Mouse (Mus musculus): Measurements from ENCODE around the gene Themis2. TPM values are rescaled to one million over a fixed set of nuclear protein-coding genes. Genes with fewer than 3 reads are reported as not detected.
A peak's percentile ranks its signal among the peaks of the same experiment; 100 is the strongest.
"Not testable (repeated sequence)": the region's sequence is repeated elsewhere in the genome, so short reads cannot be mapped to it uniquely, and the experiment has no call there.

Themis2 gene
- polyA plus RNA-seq, 1 experiment, result 0.25 TPM

DNA sequence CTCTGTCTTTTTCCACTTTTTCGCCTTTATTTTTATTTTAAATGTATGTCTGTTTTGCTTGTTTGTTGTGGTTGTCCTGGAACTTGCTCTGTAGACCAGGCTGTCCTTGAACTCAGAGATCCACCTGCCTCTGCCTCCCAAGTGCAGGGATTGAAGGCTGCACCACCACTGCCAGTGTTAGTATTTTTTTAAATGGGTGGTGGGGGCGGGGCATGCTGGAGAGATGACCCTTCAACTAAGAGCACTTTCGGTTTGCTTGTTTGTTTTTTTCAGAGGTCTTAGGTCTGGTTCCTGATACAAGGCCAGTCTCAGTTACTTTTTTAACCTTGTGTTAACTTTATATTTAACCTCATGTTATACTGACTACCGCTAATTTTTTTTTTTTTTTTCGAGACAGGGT, 9.0 kb upstream of the Themis2 start:
- H3K27ac ChIP-seq (ENCODE audit: control insufficient read depth, insufficient read depth, low read depth, low read length), result no peak overlapping the region
- no peaks in the 10 kb centered on the region for H3K27me3 ChIP-seq (ENCODE audit: control insufficient read depth, insufficient read depth, low read length)
- TF ChIP-seq POLR2A (IDR thresholded peaks at IDR 0.05; ENCODE audit: control insufficient read depth, low read depth, low read length), result no peak
- TF ChIP-seq CTCF (IDR thresholded peaks at IDR 0.05; ENCODE audit: control insufficient read depth, insufficient read depth, insufficient replicate concordance, low read depth, low read length), result no peak
- no peak overlapping the region for H3K4me3 ChIP-seq (ENCODE audit: control insufficient read depth, low read depth, low read length)
- H3K36me3 ChIP-seq (ENCODE audit: control insufficient read depth, insufficient read depth, low read length), result no peaks in the 10 kb centered on the region
- peaks cover 2% of the 10 kb centered on the region; the same call in 1 of the 2 replicates for H3K4me1 ChIP-seq (ENCODE audit: control insufficient read depth, insufficient read depth, low read length)

DNA sequence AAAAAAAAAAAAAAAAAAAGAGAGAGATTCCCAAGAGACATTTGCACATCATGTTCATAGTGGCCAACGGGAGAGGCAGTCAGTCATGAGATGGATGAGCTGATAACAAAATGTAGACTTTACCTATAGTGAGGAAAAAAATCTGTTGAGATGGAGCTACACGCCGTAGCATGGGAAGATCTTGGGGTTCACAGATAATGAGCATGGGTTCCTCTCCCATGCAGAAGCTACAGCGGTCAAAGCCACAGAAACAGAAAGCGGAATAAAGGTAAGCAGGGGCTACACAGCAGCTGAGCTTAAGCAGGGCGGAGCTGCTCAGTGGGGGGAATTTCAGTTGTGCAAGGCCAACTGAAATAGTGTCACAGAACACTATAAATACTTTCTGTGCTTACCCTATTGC, 8.1 kb upstream of the Themis2 start:
- Histone ChIP-seq H3K27me3 (ENCODE audit: control insufficient read depth, insufficient read depth, low read length) (no peaks in the 10 kb centered on the region), H3K36me3 (ENCODE audit: control insufficient read depth, insufficient read depth, low read length) (no peaks in the 10 kb centered on the region), H3K4me3 (ENCODE audit: control insufficient read depth, low read depth, low read length) (no peak overlapping the region), H3K4me1 (ENCODE audit: control insufficient read depth, insufficient read depth, low read length) (peaks cover 2% of the 10 kb centered on the region; the same call in 1 of the 2 replicates), H3K27ac (ENCODE audit: control insufficient read depth, insufficient read depth, low read depth, low read length) (no peak overlapping the region)
- TF ChIP-seq POLR2A (IDR thresholded peaks at IDR 0.05; ENCODE audit: control insufficient read depth, low read depth, low read length) (no peak), CTCF (IDR thresholded peaks at IDR 0.05; ENCODE audit: control insufficient read depth, insufficient read depth, insufficient replicate concordance, low read depth, low read length) (no peak)

DNA sequence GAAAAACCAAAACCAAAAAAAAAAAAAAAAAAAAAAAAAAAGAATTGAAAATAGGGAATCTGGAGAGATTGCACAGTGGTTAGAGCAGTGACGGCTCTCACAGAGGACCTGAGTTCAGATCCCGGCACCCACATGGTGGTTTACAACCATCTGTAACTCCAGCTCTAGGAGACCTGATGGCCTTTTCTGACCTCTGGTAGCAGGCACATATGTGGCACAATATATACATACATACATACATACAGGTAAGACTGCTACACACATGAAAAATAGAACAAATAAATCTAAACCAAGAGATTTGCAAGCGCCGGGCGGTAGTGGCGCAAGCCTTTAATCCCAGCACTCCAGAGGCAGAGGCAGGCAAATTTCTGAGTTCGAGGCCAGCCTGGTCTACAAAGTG, 7.7 kb upstream of the Themis2 start:
- Histone ChIP-seq H3K36me3 (ENCODE audit: control insufficient read depth, insufficient read depth, low read length) (no peaks in the 10 kb centered on the region), H3K27me3 (ENCODE audit: control insufficient read depth, insufficient read depth, low read length) (no peaks in the 10 kb centered on the region), H3K27ac (ENCODE audit: control insufficient read depth, insufficient read depth, low read depth, low read length) (no peak overlapping the region), H3K4me3 (ENCODE audit: control insufficient read depth, low read depth, low read length) (no peak overlapping the region), H3K4me1 (ENCODE audit: control insufficient read depth, insufficient read depth, low read length) (peaks cover 2% of the 10 kb centered on the region; the same call in 1 of the 2 replicates)
- TF ChIP-seq POLR2A (IDR thresholded peaks at IDR 0.05; ENCODE audit: control insufficient read depth, low read depth, low read length) (no peak), CTCF (IDR thresholded peaks at IDR 0.05; ENCODE audit: control insufficient read depth, insufficient read depth, insufficient replicate concordance, low read depth, low read length) (no peak)

DNA sequence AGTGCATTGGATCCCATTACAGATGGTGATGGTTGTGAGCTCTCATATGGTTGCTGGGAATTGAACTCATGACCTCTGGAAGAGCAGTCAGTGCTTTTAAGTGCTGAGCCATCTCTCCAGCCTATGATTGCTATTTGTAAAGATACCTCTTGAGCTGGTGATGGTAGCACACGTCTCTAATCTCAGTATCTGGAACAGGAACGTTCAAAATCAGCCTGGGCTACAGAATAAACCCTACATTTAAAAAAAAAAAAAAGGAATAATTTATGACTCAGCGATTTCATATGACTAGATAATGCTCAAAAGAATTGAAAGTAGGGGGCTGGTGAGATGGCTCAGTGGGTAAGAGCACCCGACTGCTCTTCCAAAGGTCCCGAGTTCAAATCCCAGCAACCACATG, 7.0 kb upstream of the Themis2 start:
- Histone ChIP-seq H3K27ac (ENCODE audit: control insufficient read depth, insufficient read depth, low read depth, low read length) (no peak overlapping the region), H3K36me3 (ENCODE audit: control insufficient read depth, insufficient read depth, low read length) (no peaks in the 10 kb centered on the region), H3K27me3 (ENCODE audit: control insufficient read depth, insufficient read depth, low read length) (no peaks in the 10 kb centered on the region), H3K4me1 (ENCODE audit: control insufficient read depth, insufficient read depth, low read length) (peaks cover 2% of the 10 kb centered on the region; the same call in 1 of the 2 replicates), H3K4me3 (ENCODE audit: control insufficient read depth, low read depth, low read length) (no peak overlapping the region)
- TF ChIP-seq CTCF (IDR thresholded peaks at IDR 0.05; ENCODE audit: control insufficient read depth, insufficient read depth, insufficient replicate concordance, low read depth, low read length) (no peak), POLR2A (IDR thresholded peaks at IDR 0.05; ENCODE audit: control insufficient read depth, low read depth, low read length) (no peak)

- Histone ChIP-seq H3K4me1 (ENCODE audit: control insufficient read depth, insufficient read depth, low read length) (peaks cover 2% of the 10 kb centered on the region; the same call in 1 of the 2 replicates), H3K27me3 (ENCODE audit: control insufficient read depth, insufficient read depth, low read length) (no peaks in the 10 kb centered on the region), H3K4me3 (ENCODE audit: control insufficient read depth, low read depth, low read length) (peak overlapping the region; percentile 32; the same call in 1 of the 2 replicates), H3K36me3 (ENCODE audit: control insufficient read depth, insufficient read depth, low read length) (no peaks in the 10 kb centered on the region), H3K27ac (ENCODE audit: control insufficient read depth, insufficient read depth, low read depth, low read length) (no peak overlapping the region)
- TF ChIP-seq CTCF (IDR thresholded peaks at IDR 0.05; ENCODE audit: control insufficient read depth, insufficient read depth, insufficient replicate concordance, low read depth, low read length) (no peak), POLR2A (IDR thresholded peaks at IDR 0.05; ENCODE audit: control insufficient read depth, low read depth, low read length) (no peak)
These were observed 6.0 kb upstream of the Themis2 start for GRCm38 (mm10) chr4:132802171-132802637.

- TF ChIP-seq POLR2A (IDR thresholded peaks at IDR 0.05; ENCODE audit: control insufficient read depth, low read depth, low read length) (no peak), CTCF (IDR thresholded peaks at IDR 0.05; ENCODE audit: control insufficient read depth, insufficient read depth, insufficient replicate concordance, low read depth, low read length) (no peak)
- H3K36me3 ChIP-seq (ENCODE audit: control insufficient read depth, insufficient read depth, low read length), result no peaks in the 10 kb centered on the region
- peak overlapping the region; percentile 32; the same call in 1 of the 2 replicates for H3K4me3 ChIP-seq (ENCODE audit: control insufficient read depth, low read depth, low read length)
These were observed 5.2 kb upstream of the Themis2 start for GRCm38 (mm10) chr4:132801176-132802077.

DNA sequence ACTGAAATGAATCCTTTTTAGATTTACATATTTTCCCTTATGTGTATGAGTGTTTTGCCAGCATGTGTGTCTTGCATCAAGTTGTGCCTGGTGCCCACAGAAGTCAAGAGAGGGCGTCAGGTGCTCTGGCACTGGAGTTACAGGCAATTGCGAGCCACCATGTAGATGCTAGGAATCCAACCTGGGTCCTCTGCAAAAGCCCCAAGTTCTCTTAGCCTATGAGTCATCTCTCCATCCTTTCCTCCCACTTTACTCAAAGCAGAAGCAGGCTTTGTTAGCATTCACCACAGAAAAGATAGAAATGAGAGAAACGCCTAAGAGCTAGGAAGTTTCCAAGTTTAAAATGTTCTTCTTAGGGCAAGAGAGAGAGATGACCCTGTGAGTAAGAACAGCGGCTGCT, 3.7 kb upstream of the Themis2 start:
- Histone ChIP-seq H3K27me3 (ENCODE audit: control insufficient read depth, insufficient read depth, low read length) (no peaks in the 10 kb centered on the region), H3K4me1 (ENCODE audit: control insufficient read depth, insufficient read depth, low read length) (peaks cover 12% of the 10 kb centered on the region), H3K36me3 (ENCODE audit: control insufficient read depth, insufficient read depth, low read length) (no peaks in the 10 kb centered on the region), H3K27ac (ENCODE audit: control insufficient read depth, insufficient read depth, low read depth, low read length) (no peak overlapping the region), H3K4me3 (ENCODE audit: control insufficient read depth, low read depth, low read length) (no peak overlapping the region)
- TF ChIP-seq CTCF (IDR thresholded peaks at IDR 0.05; ENCODE audit: control insufficient read depth, insufficient read depth, insufficient replicate concordance, low read depth, low read length) (no peak), POLR2A (IDR thresholded peaks at IDR 0.05; ENCODE audit: control insufficient read depth, low read depth, low read length) (no peak)

More at GRCm38 (mm10) chr4:132801176-132802077, 5.2 kb upstream of the Themis2 start:
- Histone ChIP-seq H3K4me1 (ENCODE audit: control insufficient read depth, insufficient read depth, low read length) (peaks cover 2% of the 10 kb centered on the region; the same call in 1 of the 2 replicates), H3K27ac (ENCODE audit: control insufficient read depth, insufficient read depth, low read depth, low read length) (no peak overlapping the region), H3K27me3 (ENCODE audit: control insufficient read depth, insufficient read depth, low read length) (no peaks in the 10 kb centered on the region)

DNA sequence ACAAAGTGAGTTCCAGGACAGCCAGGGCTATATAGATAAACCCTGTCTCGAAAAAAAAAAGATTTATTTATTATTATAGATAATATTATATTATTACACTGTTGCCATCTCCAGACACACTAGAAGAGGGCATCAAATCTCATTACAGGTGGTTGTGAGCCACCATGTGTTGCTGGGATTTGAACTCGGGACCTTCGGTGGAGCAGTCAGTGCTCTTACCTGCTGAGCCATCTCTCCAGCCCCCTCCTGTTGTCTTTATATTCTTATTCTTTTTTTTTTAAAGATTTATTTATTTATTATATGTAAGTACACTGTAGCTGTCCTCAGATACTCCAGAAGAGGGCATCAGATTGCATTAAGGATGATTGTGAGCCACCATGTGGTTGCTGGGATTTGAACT, 2.5 kb upstream of the Themis2 start:
- not testable (repeated sequence) for H3K36me3 ChIP-seq (ENCODE audit: control insufficient read depth, insufficient read depth, low read length); H3K27ac ChIP-seq (ENCODE audit: control insufficient read depth, insufficient read depth, low read depth, low read length); H3K4me3 ChIP-seq (ENCODE audit: control insufficient read depth, low read depth, low read length); H3K27me3 ChIP-seq (ENCODE audit: control insufficient read depth, insufficient read depth, low read length)
- H3K4me1 ChIP-seq (ENCODE audit: control insufficient read depth, insufficient read depth, low read length), result peaks cover 12% of the 10 kb centered on the region
